Mouse (Mus musculus) urinary bladder, postnatal 25 days (tissue): ENCODE measurements around the gene Rgp1.
"Not testable (repeated sequence)": the region's sequence is repeated elsewhere in the genome, so short reads cannot be mapped to it uniquely, and the experiment has no call there.

Source experiments
- DNase-seq: peaks from one replicate; pipeline ENCODE4 v3.0.0; 2022; ENCODE audit warnings: low spot score

Rgp1 gene

DNA sequence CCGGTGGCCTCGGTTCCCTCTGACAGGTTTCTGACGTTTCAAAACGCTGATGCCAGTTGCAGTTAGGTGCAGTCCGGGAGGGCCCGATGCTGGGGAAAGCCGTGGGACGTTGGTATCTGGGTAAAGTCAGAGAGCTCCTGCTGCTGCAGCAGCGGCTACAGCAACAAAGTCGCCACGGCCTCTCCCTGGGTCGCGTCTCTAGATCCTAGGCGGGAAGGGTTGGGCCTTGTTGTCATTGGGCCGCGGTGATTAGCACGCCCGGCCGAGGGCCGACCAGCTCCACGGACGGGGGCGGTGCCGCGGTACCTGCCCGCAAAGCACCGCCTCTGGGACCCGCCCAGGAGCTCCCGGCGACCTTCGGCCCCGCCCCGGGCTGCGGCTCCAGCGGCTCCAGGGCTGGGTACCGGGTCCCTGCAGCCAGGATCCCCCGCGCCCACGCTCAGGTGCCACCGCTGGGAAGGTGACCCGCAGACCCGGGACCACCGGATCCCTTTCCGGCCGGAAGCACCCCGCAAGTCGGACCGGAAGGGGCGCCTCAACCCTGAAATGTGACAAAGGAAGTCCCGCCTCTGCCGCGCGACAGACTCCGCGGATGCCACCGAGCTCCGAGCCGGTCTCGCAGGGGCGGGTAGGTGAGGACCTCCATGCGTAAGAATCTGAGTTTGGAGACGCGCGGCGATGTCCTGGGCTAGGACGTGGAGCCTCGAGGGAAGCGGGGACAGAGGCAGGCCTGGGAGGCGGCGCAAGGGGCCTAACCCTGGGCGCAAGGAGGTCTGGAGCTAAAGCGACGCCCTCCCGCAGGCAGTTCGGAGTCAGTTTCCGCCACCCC, at the start of gene Rgp1, which contains the start of gene Gba2:
Rgp1 (plus strand) TSS at position 340 of the 829 bp plus-strand sequence.
Gba2 (minus strand) TSS at position 498 of the 829 bp plus-strand sequence.
- DNase-seq: peak; percentile 78

- no peak for DNase-seq
Measured at GRCm38 (mm10) chr4:43530081-43530501, 48.4 kb upstream of the Rgp1 start.

GRCm38 (mm10) chr4:43530581-43530980, 47.9 kb upstream of the Rgp1 start:
- peak; percentile 80 for DNase-seq

- no peak for DNase-seq
Measured at GRCm38 (mm10) chr4:43533270-43533669, 45.2 kb upstream of the Rgp1 start.

GRCm38 (mm10) chr4:43535628-43536027, 42.9 kb upstream of the Rgp1 start:
- no peak for DNase-seq

DNA sequence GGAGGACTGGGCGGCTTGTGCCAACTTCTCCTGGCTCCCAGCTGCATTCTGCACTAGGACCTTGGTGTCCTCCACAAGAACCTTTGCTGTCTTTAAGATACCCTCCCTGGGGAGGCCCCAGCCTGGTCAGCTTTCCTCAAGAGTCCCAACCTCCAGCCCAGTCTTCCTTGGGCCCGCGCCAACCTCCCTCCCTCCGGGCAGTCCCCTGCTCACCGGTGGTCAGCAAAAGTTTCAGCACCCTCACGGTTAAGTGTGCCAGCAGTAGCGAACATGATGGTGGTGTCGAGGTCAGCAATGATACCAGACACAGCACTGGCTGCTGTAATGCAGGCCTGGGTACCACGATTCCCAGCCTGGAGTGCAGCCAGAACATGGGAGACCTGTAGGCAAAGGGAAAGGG, 42.5 kb upstream of the Rgp1 start:
- DNase-seq: no peak

GRCm38 (mm10) chr4:43542044-43542443, 36.5 kb upstream of the Rgp1 start:
- no peak for DNase-seq

DNA sequence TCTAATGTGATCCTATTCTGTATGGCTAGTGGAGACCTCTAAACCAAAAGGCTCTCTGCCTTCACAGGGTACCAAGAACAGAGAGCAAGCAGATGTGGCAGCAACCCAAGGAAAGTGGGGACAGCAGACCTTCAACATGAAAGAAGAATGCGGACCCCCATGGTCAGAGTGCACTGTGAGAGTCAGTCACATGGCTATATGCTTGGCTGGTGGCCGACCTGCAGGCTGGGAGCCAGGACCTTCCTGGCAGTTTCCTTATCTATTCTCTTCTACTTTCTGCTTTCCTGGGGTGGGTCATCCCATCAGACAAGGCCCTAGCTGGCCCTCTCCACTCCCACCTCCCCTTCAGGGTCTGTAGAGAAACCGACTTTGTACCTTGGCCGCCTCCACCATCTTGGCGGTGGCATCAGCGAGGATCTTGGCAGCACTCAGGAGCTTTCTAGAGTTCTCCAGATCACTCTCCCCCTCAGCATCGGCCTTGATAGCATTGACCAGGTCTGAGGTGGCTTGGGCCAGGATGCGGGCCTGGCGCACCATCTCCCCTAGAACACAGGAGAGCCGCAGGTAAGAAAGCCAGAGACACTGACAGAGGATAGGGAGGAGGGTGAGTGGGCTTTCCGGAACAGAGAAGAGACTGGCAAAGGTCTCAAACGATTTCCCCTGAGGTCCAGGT, 32.0 kb upstream of the Rgp1 start:
- no peak for DNase-seq

DNA sequence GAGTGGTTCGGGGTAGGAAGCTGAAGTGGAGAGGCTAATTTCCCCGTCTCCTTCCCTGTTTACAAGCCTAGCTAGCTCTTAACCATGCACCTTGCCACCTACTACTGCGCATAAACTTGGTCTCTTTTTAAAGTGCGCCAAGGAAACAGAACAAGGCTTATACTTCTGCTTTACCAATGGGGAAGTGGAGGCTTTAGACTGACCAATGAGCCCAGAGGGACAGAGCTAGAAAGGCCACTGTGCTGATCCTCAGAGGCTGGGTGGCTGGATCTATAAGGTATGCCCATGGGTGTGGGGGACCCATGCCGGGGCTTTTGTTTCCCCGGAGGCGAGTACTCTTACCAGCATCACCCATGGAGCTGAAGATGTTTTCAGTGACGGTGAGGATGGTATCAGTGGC, 31.4 kb upstream of the Rgp1 start:
- no peak for DNase-seq

GRCm38 (mm10) chr4:43549055-43549454, 29.5 kb upstream of the Rgp1 start:
- DNase-seq: no peak

GRCm38 (mm10) chr4:43551854-43552253, 26.7 kb upstream of the Rgp1 start:
- not testable (repeated sequence) for DNase-seq

GRCm38 (mm10) chr4:43552437-43552836, 26.1 kb upstream of the Rgp1 start:
- DNase-seq: no peak

DNA sequence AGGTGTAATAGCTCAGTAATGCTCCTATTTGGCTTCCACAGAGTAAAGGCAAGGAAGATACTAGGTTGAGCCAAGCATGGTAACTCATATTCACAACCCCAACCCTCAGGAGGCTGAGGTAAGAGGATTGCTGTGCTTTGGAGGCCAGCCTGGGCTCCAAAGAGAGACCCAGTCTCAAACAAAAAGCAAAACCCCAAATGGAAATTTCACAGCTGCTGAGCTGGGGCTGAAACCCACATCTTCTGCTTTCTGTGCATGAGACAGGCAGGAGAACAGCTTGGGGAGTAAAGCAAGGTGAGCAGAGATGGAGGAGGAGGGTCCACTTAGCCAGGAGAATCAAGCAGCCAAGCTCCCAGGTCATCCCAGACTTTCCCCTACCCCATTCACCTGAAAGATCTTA, 24.6 kb upstream of the Rgp1 start:
- no peak for DNase-seq

DNA sequence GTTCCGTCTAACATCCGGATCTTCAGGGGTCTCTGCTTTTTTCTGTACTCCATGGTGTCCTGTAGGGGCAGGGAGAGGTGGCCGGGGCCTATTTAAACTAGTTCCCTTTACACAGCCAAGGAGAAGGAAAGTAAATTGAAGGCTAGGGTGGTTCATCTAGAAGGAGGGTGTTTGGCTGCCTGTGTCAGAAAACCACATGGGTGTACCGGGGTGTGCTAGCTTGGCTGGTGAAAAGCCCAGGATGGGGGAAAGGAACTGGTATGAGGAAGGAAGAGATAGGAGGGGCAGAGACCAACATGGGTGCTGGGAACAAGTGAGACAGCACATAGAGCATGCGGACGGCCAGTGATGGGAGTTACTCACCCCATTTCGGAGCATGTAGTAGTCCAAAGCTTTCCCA, 22.6 kb upstream of the Rgp1 start:
- DNase-seq: no peak

DNA sequence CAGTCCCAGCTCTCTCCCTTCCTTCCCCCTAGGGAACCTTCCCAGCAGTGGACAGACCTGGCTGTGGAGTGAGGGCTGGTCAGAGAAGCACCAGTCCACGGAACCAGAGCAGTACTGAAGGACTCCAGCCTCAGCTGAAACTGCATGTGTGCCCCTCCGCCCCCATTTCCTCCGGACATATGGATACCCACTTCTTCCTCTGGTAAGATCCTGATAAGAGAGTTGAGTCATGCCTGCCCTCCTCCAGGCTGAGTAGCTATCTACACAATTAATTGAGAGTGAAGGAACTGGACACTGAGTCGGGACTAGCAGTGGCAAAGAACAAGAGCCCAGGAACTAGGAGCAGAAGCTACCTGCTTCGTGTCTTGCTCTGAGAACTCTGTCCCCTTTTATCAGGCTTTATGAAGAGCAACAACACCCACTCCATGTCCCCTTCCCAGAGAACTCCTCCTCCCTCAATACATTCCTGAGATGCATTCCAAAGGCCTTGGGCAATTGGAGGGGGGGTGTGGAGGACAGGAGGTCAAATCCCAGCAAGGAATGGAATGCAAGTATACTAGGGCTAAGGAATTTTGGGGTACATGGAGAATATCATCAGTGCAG, 20.4 kb upstream of the Rgp1 start:
- no peak for DNase-seq

- DNase-seq: peak; percentile 60
Measured at GRCm38 (mm10) chr4:43558631-43559356, 19.7 kb upstream of the Rgp1 start.

DNA sequence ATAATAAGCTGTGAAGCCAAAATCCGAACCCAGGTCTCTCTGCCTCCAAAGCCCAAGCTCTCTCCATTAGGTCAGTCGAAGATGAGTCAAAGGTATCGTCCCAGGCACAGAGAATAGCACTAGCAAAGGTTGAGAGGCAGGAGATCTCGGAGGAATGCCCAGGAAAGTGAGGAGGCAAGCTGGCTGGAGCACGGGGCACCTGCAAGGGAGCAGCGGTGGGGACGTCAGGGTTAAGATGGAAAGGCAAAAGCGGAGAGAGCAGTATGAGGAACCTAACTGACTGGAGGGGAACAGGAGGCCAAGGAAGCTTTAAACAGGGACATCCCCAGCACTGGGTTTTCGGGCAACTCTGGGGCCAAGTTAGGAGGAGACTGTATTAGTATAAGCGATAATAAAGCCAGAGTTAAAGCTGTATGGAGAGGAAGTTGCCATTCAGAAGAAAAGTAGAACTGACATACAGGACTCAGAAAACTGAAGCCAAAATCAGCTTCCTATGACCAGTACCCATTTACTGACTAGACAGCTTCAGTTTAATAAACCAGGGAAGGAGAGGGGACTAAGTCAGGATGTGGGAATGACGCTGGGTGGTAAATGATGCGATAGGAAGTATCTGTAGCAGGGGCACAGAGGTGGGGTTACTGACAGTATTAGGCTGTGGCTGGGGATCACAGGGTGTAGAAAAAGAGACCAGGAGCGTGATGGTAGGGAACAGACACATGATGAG, 18.8 kb upstream of the Rgp1 start:
- DNase-seq: no peak

DNA sequence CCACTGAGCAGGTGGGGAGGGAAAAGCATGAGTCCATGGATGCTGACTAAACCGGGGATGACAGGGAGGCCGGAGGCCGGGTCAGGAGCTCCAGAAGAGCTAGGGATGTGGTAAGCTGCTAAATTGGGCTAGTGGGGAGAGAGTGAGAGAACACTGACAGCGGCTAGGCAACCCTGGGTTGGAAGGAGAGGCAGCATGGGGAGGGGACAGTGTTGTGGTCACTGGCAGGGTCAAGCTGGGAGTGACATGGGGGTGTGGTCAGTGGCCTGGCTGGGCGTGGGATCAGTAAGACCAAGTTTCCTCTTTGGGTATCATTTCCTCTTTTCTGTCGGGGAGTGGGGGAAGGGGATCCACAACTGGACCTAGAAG, 18.3 kb upstream of the Rgp1 start:
- DNase-seq: no peak

DNA sequence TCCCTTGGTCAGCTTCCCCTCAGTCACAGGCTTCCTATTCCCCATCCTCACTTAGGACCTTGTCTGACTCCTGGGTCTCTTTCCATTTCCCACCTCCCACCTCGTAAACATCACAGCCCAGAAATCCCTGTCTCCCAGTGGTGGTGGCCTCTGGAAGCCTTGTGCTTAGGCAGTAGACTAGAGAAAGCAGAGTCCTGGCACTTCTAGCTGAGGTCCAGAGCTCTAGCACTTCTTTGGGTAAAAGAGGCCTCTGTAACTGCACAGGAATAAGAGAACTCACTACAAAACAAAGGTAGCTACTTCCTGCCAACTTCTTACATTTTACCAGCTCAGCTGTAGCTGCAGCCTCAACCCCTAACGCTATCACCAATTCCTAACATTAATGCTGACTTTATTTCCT, 17.5 kb upstream of the Rgp1 start:
- DNase-seq: no peak

- no peak for DNase-seq
Measured at GRCm38 (mm10) chr4:43561436-43561996, 17.0 kb upstream of the Rgp1 start.

DNA sequence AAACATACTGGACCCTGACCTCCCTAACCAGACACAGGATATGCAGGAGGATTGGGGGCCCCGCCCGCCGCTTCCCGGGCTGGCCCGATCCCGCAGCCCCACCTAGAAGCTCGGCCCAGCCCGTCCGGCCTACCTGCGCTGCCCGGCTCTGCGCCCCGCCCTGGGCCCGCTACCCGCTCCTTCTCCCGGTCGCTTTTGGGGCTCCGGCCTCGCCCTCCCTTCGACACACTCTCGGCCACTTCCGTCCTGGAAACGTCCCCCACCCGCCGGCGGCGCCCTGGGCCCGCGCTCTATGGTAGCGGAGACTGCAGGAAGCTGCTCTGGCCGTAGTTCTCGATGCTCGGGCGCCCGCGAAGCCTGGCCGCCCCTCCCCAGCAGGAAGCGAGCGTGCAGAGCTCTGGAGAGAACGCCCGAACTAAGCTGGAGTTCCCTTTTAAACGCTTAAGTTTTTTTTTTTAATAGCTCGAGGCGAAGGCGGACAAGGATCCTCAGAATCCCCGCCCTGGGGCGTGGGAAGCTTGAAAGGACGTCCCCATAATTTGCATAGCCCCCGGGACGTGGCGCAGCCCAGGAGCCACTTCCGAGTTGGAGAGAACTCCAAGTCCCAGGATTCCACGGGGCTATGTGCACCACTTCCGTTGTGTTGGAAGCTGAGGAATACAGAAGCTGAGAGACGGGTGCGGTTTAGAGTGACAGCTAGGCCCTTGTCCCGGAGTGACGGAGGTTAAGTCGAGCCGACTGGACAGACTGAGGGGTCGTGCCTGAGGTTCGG, 16.3 kb upstream of the Rgp1 start, which contains the start of the genes Creb3 and Tln1:
Creb3 (plus strand) TSS at position 336 of the 772 bp plus-strand sequence.
Tln1 (minus strand) TSS at position 695 of the 772 bp plus-strand sequence.
- peak; percentile 84 for DNase-seq
